Mouse (Mus musculus): ENCODE measurements around the gene Neurl3.

Neurl3 gene

DNA sequence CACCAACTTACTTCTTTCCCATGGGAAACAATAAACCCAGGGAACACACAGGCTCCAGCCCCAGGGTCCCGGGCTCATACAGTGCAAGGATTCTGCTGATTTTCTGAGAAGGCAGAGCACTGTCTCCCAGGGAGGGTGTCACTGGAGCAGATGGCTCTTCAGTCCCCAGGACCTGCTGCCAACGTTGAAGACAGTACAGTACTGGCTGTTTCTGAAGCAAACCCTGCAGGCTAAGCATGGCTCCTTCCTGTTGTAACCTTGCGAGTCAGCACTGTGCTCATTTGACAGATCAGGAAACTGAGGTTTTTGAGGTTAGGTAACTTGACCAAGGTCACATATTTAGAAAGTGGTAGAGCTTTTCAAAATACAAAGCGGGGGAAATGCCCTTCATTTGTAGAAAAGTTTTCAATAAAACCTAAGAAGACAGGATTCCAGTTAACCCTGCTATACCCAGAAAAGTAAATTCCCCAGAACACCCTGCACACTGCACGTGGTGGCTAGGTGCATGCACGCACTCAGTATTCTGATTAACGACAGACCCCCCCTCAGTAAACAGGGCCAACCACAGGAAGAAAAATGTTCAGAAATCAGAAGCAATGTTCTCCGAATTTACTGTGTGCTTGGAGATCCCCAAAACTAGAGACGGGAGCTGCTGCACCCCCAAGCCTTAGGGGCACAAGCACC is 22.1 kb upstream of the Neurl3 start:
- DNase-seq (ENCODE audit: low spot score): peak; percentile 74

DNA sequence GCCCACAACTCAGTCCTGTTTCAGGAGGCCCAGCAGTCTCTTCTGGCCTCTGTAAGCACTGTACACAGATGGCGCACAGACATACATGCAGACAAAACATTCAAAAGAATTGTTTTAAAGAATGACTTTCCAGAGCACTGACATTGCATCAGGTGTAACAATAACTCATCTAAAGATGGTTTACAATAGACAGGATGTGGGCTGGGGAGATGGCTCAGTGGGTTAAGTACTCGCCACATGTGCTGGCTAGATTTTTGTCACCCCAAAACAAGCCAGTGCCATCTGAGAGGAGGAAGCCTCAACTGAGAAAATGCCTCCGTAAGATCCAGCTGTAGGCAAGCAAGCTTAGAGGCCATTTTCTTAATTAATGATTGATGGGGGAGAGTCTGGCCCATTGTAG is 19.9 kb upstream of the Neurl3 start:
- DNase-seq (ENCODE audit: low spot score): peak; percentile 80

DNA sequence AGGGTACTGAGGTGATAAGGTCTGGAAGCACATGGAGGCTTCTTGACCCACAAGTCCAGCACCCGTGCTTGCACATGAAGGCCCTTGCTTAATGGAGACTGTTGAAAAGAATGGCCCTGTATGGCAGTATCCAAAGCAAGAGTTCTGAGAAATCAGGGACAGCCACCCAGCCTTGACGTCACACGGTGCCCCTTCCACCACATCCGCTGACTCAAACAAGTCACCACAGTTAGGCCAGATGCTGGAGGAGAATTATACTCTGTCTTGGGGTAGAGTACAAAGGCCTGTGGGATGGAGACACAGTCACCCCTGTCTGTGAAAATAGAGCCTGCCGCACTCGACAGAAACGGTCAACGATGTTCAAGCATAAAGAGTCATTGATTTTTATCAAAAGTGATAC is 19.0 kb upstream of the Neurl3 start:
- peak; percentile 84 for DNase-seq (ENCODE audit: low spot score)

DNA sequence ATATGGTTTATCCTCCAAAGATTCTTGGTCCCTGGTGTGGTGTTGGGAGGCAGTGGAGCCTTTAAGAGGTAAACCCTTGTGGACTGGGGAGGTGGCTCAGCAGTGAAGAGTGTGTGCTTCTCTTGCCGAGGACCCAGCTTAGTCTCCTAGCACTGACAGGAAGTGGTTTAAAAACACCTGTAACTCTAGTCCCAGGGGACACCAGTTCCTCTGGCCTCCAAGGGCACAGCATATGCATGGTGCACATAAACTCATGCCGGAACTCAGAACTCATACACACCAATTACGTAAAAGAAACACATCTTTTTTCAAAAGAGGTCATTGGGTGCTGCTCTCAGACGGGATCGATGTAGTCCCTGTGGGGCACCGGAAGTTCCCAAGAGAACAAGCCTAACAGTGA is 7.4 kb upstream of the Neurl3 start:
- peak; percentile 72 for DNase-seq (ENCODE audit: low spot score)

DNA sequence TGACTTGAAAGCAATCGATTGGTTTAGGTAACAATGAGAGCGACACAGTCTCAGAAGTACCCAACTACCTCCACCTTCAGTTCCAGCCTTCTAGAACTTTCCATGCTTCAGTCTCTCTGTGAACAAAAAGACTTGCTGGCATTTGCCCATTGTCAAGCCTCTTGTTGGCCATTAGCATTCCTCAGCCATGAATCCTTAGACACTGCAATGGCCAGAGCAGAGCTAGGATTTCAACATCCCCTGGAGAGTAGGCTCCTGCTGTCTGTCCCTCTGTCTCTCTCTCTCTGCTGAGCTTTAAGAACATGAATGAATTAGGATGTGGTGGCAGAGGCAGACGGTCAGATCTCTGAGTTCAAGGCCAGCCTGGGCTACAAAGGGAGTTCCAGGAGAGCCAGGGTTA is 6.5 kb upstream of the Neurl3 start:
- DNase-seq (ENCODE audit: low spot score): no peak

DNA sequence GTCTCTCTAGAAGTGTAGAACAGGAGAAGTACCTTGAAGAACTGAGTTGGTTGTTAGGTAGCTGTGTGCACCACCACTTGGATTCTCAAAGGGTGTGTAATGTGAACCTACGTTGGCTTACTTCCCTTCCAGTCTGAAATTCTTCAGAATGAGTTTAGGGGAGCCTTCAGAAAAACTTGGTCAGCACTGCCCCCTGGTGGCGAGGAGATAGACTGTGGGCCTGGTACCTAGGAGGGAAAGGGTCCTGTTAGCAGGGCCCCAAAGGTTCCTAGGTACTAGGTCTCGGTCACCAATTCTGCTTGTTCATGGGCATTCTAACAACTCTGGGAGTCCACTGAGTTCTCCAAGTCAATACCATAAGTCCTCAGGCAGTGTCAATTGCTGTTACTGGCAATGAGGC is 4.7 kb upstream of the Neurl3 start:
- peak; percentile 86 for DNase-seq (ENCODE audit: low spot score)

DNA sequence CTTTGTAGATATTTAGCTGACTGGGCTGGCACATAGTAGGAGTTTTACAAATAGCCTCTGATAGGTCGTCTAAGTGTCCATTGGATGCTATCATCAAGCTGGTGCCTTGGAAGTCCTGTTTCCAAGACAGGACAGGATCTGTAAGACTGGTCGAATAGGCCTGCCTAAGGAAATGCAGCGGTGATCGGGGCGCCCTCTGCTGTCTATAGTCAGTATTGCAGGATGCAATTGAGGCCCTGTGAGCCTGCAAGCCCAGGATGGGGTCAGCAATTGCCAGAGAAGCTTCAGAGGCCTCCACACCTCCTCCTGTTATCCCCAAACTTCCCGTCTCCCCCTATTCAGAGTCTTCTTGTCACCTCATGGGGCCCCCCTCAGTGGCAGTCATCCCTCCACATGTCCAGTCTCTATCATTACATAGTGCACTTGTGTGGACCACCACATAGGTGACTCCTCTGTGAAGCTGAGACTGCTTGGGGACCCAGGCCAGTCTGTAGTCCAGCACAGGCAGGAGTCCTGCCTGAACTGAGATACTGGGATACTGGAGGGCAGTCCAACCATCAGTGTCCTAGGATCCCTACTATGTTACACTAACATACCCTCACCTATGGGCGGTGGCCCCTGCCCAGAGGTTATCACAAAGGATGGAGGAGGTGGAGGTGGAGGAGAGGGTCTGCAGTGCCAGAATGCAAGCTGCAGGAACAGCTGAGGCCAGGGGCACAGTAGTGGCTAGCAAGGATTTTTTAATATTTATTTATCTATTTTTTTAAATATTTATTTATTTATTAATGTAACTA is 3.0 kb upstream of the Neurl3 start:
- DNase-seq (ENCODE audit: low spot score): peak; percentile 83

DNA sequence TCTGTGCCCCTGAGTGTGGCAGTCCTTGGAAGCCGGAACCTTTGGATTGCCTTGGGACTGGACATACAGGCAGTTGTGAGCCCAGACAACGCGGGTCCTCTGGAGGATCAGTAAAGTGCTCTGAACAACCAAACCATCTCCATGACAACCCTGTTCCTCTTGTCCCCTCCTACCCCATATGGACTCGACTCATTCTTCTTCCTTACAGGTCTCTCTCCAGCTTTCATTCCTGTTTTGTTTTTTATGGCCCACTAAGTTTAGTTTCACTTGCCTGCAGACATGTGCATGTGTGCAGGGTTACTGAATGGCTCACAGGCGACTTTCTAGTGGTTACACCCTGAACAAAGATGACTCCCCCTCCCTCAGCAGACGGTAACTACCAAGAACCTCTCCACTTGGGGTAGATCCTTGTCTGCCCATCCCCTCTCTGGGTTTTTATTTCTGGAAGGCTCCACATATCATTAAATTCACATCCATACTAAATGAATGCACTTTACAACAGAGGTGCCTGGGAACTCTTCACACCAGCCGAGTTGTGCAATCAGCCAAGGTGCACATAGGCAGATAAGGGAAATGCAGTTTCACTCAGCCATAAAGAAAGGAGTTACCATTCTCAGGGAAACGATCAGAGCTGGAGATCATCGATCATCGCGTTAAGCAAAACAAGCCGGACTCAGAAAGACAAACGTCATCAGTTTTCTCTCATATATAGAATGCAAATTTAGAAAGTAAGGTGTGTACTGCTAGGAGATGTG is 1.3 kb upstream of the Neurl3 start:
- no peak for DNase-seq (ENCODE audit: low spot score)

DNA sequence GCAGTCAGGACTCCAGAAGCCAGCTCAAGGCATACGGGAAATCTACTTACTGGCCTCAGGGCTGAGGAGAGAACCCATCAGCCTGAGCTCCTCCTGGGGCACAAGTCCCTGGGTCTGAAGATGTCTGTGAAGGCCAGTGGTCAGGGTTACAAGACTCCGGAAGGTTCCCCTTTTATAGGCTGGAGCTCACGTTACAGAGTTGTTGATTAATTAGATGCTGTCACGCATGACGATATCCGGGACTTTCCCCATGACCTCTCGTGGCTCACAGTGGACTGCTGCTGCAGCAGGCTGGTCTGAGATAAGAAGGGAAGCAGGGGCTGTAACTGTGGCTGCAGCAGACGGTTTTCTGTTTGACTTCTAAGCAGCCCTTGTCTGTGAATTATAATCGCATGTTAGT is 1.2 kb downstream of the Neurl3 start:
- DNase-seq (ENCODE audit: low spot score): peak; percentile 77

DNA sequence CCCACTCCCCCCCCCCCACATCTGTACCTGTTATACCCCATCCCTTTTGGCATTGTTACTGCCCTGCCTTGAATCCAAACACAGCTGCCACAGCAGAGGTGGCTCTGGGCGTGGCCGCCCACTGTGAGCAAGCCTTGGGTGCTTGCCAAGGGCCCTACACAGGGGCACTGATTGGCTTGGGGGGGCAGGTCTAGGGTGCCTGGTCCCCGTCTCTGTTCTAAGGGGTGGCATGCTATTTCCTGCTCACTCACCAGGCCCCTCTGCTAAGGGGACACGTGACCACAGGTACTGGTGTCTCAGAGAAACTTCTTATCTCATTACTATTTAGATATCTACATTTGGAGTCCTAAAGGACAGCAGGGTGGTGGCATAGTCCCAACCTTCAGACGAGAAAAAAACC is 1.9 kb downstream of the Neurl3 start:
- peak; percentile 82 for DNase-seq (ENCODE audit: low spot score)

DNA sequence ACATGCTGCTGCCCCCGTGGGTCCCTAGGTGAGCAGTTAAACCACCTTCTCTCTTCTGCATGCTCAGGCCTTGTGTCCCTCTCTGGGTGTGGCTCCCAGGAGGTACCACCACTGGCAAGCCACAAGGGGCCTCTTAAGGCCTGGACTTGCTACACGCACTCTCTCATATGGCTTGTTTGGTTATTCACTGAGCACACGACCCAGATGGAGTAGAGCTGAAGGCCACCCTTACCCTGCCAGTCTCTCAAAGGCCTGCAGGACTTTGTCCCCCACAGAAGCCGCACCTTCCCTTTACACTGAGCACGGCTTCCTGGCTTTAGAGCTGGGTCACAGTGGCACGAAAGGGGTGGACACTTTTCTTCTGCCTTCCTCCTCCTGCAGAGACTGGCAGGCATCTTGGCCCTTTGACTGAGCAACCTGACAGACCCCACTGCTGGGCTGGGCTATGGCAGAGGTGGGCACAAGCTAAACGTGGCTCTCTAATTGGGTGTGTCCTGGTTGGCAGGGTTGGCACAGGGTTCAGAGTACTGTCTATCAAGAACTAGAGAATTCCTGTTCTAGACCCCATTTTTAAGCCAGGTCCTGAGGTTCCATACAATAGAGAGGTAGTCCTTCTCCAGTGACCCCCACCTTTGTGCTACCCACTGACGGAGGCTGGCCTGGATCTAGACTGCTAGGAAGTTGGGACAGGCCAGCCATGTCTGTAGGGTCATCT is 2.8 kb downstream of the Neurl3 start:
- no peak for DNase-seq (ENCODE audit: low spot score)

DNA sequence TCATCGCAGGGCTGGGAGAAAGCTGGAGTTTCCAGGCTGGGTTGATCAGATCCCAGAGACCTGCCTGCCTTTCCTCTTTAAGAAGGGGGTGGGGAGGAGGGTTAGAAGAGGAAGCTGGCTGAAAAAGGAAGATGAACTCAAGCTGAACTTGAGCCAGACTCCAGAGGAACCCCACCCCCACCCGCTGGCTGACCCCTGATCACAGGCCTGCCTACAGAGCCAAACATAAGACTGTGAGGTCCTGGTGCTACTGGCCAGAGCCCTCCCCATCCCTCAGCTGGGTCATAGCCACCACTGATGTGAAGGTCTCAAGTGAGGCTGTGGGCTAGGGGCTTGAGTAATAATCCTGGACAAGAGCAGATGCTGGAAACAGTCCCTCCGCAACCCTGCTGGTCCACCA is 3.8 kb downstream of the Neurl3 start:
- no peak for DNase-seq (ENCODE audit: low spot score)

DNA sequence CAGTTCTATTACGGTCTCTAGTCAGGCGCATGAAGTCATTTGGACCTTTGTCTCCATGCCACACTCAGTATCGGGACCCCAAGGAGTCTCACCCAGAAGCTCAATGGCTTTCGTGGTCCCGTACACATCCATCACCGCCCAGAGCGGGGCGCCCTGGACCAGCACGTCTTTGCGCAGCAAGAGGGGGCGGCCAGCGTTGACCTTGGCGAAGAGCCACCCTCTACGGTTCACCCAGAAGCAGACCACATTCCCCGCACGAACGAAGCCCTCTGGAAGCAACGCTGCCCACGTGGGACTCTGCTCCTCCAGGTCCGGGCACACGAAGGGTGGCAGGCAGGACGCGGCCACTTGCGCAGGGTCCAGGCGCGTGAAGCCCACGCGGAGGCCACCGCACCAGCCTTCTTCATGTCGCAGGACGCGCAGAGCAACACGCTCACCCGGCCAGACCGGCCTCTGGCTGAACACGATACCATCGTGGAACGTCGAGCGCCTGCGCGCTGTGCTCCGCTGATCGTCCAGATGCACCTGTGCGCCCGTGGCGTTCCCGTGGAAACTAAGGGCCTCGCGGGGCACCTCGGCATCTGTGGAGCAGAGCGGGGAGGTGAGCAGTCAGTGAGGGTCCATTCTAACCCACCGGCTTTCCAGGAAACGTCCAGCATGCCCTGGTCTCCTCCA is 5.2 kb downstream of the Neurl3 start:
- DNase-seq (ENCODE audit: low spot score): no peak

DNA sequence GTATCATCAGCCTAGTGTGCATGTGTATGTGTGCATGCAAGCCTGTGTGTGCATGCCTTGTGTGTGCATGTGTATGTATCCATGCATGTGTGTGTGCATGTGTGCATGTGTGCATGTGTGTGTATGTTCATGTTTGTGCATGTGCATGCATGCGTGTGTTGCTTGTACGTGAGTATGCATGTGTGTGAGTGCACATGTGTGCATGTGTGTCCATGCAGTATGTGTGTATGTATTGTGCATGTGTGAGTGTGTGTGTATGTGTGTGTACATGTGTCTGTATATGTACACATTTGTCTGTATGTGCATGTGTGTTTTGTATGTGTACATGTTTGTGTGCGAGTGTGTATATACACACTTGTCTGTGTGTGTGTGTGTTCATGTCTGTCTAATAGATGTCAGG is 6.9 kb downstream of the Neurl3 start:
- no peak for DNase-seq (ENCODE audit: low spot score)

DNA sequence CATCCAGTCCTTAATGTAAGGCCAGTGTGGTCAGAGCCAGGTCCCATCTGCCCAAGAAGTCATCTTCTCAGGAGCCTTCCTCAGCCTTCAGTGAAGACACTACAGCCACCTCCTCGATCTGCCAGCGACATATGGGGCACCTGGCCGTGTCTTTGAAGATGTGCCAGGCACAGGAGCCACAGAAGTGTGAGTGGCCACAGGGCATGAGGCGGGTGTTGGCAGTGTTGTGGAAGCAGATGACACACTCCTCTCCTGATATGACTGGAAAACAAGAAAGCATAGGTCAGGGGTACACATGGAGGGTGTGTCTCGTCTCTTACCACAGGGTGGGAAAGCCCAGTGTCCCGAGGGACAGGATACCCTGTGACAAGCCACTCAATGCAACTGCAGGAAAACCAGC is 8.2 kb downstream of the Neurl3 start:
- DNase-seq (ENCODE audit: low spot score): no peak

DNA sequence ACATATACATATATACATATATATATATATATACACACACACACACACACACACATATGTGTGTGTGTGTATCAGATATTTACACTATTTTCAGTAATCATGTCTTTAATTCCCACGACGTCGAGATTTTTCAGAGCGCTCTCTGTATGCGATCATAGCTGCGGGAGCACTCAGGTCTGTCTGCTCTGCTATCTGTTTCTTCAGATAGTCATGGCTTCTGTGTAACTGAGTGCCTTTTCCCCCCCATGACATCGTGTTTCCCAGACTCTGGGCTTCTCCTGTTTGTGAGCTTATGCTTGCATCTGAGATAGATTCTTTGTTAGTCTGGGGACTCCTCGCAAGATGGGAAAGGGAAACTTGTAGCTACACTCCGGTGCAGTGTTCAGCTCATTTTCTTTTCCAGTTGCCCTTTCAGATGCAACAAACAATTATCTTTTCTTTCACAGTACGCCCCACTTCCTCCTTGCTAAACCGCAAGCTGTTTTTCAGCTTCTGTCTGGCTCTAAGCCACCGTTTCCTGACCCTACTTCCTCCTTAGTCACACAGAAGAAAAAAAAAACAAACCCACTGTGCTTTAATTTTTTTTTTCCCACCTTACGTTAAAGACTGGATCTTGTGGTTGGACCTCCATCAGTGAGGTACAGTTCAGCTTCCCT is 10.5 kb downstream of the Neurl3 start:
- peak; percentile 89 for DNase-seq (ENCODE audit: low spot score)

DNA sequence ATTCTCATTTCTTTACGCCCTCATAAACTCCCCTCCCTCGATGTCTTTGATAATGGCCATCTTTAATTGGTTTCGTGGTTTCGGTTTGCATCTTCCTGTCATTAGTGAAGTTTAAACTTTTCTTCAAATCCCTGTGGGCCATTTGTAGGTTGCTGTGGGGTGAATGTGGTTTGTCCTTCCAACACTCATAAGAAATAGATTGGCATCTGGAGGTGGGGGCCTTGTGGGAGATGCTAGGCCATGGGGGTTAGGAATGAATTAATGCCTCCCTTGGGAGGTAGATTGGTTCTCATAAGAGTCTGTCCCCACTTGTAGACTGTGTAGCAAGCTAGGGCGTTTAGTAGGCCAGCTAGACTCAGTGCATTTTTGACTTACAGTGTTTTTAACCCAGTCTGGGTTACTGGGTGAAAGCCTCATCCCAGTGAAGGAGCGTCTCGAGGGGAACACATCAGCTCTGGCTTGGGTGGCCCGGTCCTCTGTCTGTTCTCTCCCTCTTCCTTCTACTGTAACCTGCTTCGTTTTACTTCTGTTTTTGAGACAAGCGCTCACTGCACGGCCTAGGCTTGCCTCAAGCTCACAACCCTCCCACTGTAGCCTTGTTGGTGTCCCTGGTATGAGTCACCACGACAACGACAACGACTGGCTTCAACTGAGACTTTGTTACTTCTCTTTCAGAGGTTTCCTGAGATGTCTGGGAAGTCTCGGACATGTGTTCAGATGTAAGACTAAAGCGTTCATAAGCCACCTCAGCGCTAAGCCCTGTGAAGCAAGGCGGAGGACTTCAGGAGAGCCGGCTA is 12.6 kb downstream of the Neurl3 start:
- DNase-seq (ENCODE audit: low spot score): peak; percentile 66

DNA sequence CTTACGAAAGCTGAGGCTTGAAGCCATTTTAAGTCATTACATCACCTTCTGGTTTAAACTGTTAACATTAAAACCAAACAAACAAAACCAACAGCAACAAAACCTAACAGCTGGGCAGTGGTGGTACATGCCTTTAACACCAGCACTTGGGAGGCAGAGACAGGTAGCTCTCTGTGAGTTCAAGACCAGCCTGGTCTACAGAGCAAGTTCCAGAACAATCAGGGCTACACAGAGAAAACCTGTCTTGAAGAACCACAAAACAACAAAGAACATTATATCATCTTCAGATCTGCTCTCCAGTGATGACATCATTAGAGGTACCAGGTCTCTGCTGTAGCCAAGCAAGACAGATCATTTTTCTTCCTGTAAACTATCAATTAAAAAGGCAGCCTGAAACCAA is 14.1 kb downstream of the Neurl3 start:
- DNase-seq (ENCODE audit: low spot score): peak; percentile 56

DNA sequence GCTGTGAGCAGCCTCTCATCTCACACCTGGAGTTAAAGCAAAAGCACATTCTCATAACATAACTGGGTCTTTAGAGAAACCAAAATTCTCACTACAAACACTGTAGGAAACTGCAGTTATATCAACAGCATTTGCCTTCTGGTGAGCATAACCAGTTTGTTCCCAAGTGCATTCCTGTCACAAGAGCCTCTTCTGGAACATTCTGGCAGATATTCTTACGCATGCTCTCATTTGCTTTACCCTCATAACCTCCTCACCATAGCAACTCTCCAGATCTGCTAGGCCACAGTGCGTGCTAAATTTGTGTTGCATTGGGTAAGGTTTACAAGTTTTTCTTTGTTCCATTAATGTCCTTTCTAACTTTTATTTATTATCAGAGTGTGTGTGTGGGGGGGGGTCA is 15.2 kb downstream of the Neurl3 start:
- no peak for DNase-seq (ENCODE audit: low spot score)

DNA sequence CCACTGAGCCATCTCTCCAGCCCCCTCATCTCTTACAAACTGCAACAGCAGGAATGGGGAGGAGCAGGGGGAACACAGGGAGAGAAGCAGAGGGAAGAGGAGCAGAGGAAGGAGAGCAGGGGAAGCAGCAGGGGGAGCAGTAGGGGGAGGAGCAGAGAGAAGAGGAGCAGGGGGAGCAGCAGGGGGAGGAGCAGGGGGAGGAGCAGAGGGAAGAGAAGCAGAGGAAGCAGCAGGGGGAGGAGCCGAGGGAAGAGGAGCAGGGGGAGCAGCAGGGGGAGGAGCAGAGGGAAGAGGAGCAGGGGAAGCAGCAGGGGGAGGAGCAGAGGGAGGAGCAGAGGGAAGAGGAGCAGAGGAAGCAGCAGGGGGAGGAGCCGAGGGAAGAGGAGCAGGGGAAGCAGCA is 15.8 kb downstream of the Neurl3 start:
- DNase-seq (ENCODE audit: low spot score): no peak
